Mouse (Mus musculus) stomach, postnatal 0 days (tissue): ENCODE data around the gene Utrn.

Experiments
- CTCF ChIP-seq: IDR thresholded peaks from 2 replicates; pipeline ENCODE4 v1.5.1; 2016; ENCODE audit warnings: antibody characterized with exemption, low read depth, mild to moderate bottlenecking, moderate library complexity
- EP300 ChIP-seq: optimal IDR thresholded peaks from 2 replicates; pipeline ENCODE3; 2016; ENCODE audit warnings: antibody characterized with exemption

GRCm38 (mm10) chr10:12717381-12717780, 151.8 kb downstream of the Utrn start:
- TF ChIP-seq EP300 (no peak), CTCF (no peak)
